Comparison of ENCODE assay signal across 7 mouse cellular contexts in the genomic region with DNA sequence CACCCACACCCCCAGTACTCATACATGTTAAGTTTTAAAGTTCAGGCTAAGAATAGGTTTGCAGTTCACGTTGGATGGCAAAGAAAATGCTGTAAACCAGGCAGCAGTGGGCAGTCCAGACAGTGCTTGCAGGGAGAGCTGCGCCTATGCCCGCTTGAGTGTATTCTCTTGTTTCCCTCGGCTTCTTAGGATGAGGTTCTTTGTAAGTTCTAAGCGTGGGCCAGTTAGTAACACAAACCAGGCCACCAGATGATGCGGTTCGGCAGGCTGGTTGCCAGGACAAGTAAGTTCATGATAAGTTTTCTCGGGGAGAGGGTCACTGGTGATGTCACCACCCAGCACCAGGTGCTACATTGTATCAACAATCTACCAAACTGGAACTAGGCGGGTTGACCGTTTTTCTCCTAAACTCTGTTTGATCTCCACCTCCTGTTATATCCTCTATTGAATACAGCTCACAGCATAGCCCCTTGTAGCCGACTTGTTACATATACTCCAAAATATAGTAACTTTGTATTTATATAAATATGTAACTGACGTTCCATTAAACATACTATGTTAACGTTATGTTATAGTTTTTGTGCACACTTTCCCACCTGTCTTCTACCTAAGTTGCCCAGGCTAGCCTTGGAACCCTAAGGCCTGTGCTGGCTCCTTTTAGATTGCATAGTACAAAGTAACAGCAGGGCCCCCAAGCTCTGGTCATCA. TPM values are rescaled to one million over a fixed set of nuclear protein-coding genes. Genes with fewer than 3 reads are reported as not detected.
DNase-seq lines count a peak whose midpoint lies in the region; ATAC-seq lines count a peak whose summit lies in the region.

No protein-coding gene starts in this region.

- DNase-seq in lung, postnatal 4 days = no peak
- DNase-seq in embryonic facial prominence, embryonic 11.5 days (ENCODE audit: low spot score) = no peak
- no peak for DNase-seq in frontal cortex, postnatal 36 days (ENCODE audit: low spot score in 2 of 2)
- DNase-seq in adrenal gland, adult 2 months = no peak

- peak overlapping the region; percentile 60 for H3K4me2 ChIP-seq in lung, embryonic 15.5 days
- peak overlapping the region; percentile 70 for H3K4me2 ChIP-seq in embryonic facial prominence, embryonic 11.5 days (ENCODE audit: low read depth, low read length)
- peak overlapping the region; percentile 50 for H3K4me2 ChIP-seq in intestine, embryonic 16.5 days (ENCODE audit: low read depth, low read length)
- H3K4me2 ChIP-seq in neural tube, embryonic 13.5 days = peak overlapping the region; percentile 56

- peak overlapping the region; percentile 58 for H3K9ac ChIP-seq in lung, embryonic 15.5 days
- H3K9ac ChIP-seq in embryonic facial prominence, embryonic 11.5 days (replicated peaks; ENCODE audit: low read length) = peak overlapping the region; percentile 99
- peak overlapping the region; percentile 74 for H3K9ac ChIP-seq in intestine, embryonic 16.5 days (ENCODE audit: low read depth, low read length)
- peak overlapping the region; percentile 80 for H3K9ac ChIP-seq in neural tube, embryonic 13.5 days

- WGBS in lung, embryonic 15.5 days = 75% methylated on average over 13 of the region's 13 CpGs
- 87% methylated on average over 13 of the region's 13 CpGs for WGBS in embryonic facial prominence, embryonic 11.5 days
- 80% methylated on average over 13 of the region's 13 CpGs for WGBS in intestine, embryonic 16.5 days
- WGBS in neural tube, embryonic 13.5 days = 89% methylated on average over 13 of the region's 13 CpGs

- peaks cover 16% of the 10 kb centered on the region for H3K4me1 ChIP-seq in lung, embryonic 15.5 days
- H3K4me1 ChIP-seq in embryonic facial prominence, embryonic 11.5 days (ENCODE audit: control insufficient read depth, insufficient read depth, low read length) = no peaks in the 10 kb centered on the region
- H3K4me1 ChIP-seq in intestine, embryonic 16.5 days (ENCODE audit: control insufficient read depth, insufficient read depth, low read length) = peaks cover 16% of the 10 kb centered on the region
- peaks cover 23% of the 10 kb centered on the region for H3K4me1 ChIP-seq in neural tube, embryonic 13.5 days (replicated peaks)

- peak overlapping the region; percentile 96 for H3K4me3 ChIP-seq in lung, embryonic 15.5 days
- H3K4me3 ChIP-seq in embryonic facial prominence, embryonic 11.5 days (ENCODE audit: low read depth, low read length) = peak overlapping the region; percentile 97
- peak overlapping the region; percentile 83 for H3K4me3 ChIP-seq in intestine, embryonic 16.5 days (ENCODE audit: low read length)
- H3K4me3 ChIP-seq in neural tube, embryonic 13.5 days = peak overlapping the region; percentile 98

- no peak for ATAC-seq in lung, embryonic 15.5 days (ENCODE audit: borderline replicate concordance, extremely low read depth, low FRiP score, low TSS enrichment)
- 0 out of 2 replicates have a peak, but pooled peaks have one; percentile 1 for ATAC-seq in embryonic facial prominence, embryonic 11.5 days (replicated peaks; ENCODE audit: insufficient number of reproducible peaks, low FRiP score, low TSS enrichment, low read depth)
- ATAC-seq in intestine, embryonic 16.5 days = no peak
- ATAC-seq in neural tube, embryonic 13.5 days (ENCODE audit: low read depth) = peak; percentile 16

- H3K27me3 ChIP-seq in lung, embryonic 15.5 days = no peaks in the 10 kb centered on the region
- H3K27me3 ChIP-seq in embryonic facial prominence, embryonic 11.5 days (ENCODE audit: control insufficient read depth, insufficient read depth, low read length) = no peaks in the 10 kb centered on the region
- no peaks in the 10 kb centered on the region for H3K27me3 ChIP-seq in intestine, embryonic 16.5 days (replicated peaks; ENCODE audit: control insufficient read depth, insufficient read depth, low read length)
- H3K27me3 ChIP-seq in neural tube, embryonic 13.5 days = no peaks in the 10 kb centered on the region

- peaks cover 10% of the 10 kb centered on the region; the same call in 1 of the 2 replicates for H3K36me3 ChIP-seq in lung, embryonic 15.5 days
- H3K36me3 ChIP-seq in embryonic facial prominence, embryonic 11.5 days (replicated peaks; ENCODE audit: control insufficient read depth, insufficient read depth, low read depth, low read length) = no peaks in the 10 kb centered on the region; the same call in 1 of the 2 replicates
- peaks cover 3% of the 10 kb centered on the region for H3K36me3 ChIP-seq in intestine, embryonic 16.5 days (ENCODE audit: control insufficient read depth, insufficient read depth, low read length)
- peaks cover 13% of the 10 kb centered on the region for H3K36me3 ChIP-seq in neural tube, embryonic 13.5 days

- H3K9me3 ChIP-seq in lung, embryonic 15.5 days = no peaks in the 10 kb centered on the region
- H3K9me3 ChIP-seq in embryonic facial prominence, embryonic 11.5 days (replicated peaks; ENCODE audit: control insufficient read depth, low read length) = no peaks in the 10 kb centered on the region
- no peaks in the 10 kb centered on the region for H3K9me3 ChIP-seq in intestine, embryonic 16.5 days (ENCODE audit: control insufficient read depth, low read length)
- H3K9me3 ChIP-seq in neural tube, embryonic 13.5 days = no peaks in the 10 kb centered on the region

- peak overlapping the region; percentile 98 for H3K27ac ChIP-seq in lung, embryonic 15.5 days
- peak overlapping the region; percentile 96 for H3K27ac ChIP-seq in embryonic facial prominence, embryonic 11.5 days (replicated peaks; ENCODE audit: low read depth, low read length)
- peak overlapping the region; percentile 90 for H3K27ac ChIP-seq in intestine, embryonic 16.5 days (ENCODE audit: low read length)
- H3K27ac ChIP-seq in neural tube, embryonic 13.5 days (replicated peaks) = peak overlapping the region; percentile 99

RNA-seq across cellular contexts. Expression of a gene that starts 0.9 kb away (rescaled TPM):
- polyA plus RNA-seq in lung, embryonic 15.5 days (2015; fragmentation: Nextera tagmentation; extraction: Ambion mirVana) = 634 and 683 TPM in 2 replicates
- polyA plus RNA-seq in embryonic facial prominence, embryonic 11.5 days (2014; fragmentation: Nextera tagmentation; extraction: Ambion mirVana) = 872 and 909 TPM in 2 replicates
- polyA plus RNA-seq in intestine, embryonic 16.5 days (2015; fragmentation: Nextera tagmentation; extraction: Ambion mirVana) = 437 and 508 TPM in 2 replicates
- 373 and 402 TPM in 2 replicates for polyA plus RNA-seq in neural tube, embryonic 13.5 days (2015; fragmentation: Nextera tagmentation; extraction: Ambion mirVana)
- total RNA-seq in adrenal gland, adult 2 months (2021) = 100 to 1,000 TPM; 191 to 217 TPM
- polyA plus RNA-seq in adrenal gland, adult 2 months (2012; rRNA removed) = 53.7 and 71.2 TPM in 2 replicates

RNA-seq across cellular contexts. Expression of a gene that starts 10.6 kb away (rescaled TPM):
- 24.9 and 28.3 TPM in 2 replicates for polyA plus RNA-seq in lung, embryonic 15.5 days (2015; fragmentation: Nextera tagmentation; extraction: Ambion mirVana)
- 32.8 and 34.4 TPM in 2 replicates for polyA plus RNA-seq in embryonic facial prominence, embryonic 11.5 days (2014; fragmentation: Nextera tagmentation; extraction: Ambion mirVana)
- polyA plus RNA-seq in intestine, embryonic 16.5 days (2015; fragmentation: Nextera tagmentation; extraction: Ambion mirVana) = 18.6 and 19.9 TPM in 2 replicates
- 36.2 and 38.6 TPM in 2 replicates for polyA plus RNA-seq in neural tube, embryonic 13.5 days (2015; fragmentation: Nextera tagmentation; extraction: Ambion mirVana)
- 10 to 100 TPM; 25.4 to 25.9 TPM for total RNA-seq in adrenal gland, adult 2 months (2021)
- 21.5 and 22.1 TPM in 2 replicates for polyA plus RNA-seq in adrenal gland, adult 2 months (2012; rRNA removed)

Comparison
In these comparisons a context has a peak if more than half of its experiments do, and no peak if none do; other contexts are left out.
1. ATAC-seq: peak in embryonic facial prominence, embryonic 11.5 days (single experiment) and neural tube, embryonic 13.5 days (single experiment); none in lung, embryonic 15.5 days (single experiment) and intestine, embryonic 16.5 days (single experiment).
2. Peak in every context shown above with its lines, with median percentiles within 50 percentile points of each other: H3K27ac ChIP-seq, H3K4me2 ChIP-seq, H3K4me3 ChIP-seq and H3K9ac ChIP-seq.